Mouse (Mus musculus) frontal cortex, postnatal 36 days (tissue): Measurements from ENCODE around the gene Mtx1.
A peak's percentile ranks its signal among the peaks of the same experiment; 100 is the strongest.
"Not testable (repeated sequence)": the region's sequence is repeated elsewhere in the genome, so short reads cannot be mapped to it uniquely, and the experiment has no call there.

Source experiments
- DNase-seq, 2 experiments: peaks; one replicate each; pipeline ENCODE4 v3.0.0; 2022; ENCODE audit warnings: low spot score in 2 of 2

The Mtx1 gene

DNA sequence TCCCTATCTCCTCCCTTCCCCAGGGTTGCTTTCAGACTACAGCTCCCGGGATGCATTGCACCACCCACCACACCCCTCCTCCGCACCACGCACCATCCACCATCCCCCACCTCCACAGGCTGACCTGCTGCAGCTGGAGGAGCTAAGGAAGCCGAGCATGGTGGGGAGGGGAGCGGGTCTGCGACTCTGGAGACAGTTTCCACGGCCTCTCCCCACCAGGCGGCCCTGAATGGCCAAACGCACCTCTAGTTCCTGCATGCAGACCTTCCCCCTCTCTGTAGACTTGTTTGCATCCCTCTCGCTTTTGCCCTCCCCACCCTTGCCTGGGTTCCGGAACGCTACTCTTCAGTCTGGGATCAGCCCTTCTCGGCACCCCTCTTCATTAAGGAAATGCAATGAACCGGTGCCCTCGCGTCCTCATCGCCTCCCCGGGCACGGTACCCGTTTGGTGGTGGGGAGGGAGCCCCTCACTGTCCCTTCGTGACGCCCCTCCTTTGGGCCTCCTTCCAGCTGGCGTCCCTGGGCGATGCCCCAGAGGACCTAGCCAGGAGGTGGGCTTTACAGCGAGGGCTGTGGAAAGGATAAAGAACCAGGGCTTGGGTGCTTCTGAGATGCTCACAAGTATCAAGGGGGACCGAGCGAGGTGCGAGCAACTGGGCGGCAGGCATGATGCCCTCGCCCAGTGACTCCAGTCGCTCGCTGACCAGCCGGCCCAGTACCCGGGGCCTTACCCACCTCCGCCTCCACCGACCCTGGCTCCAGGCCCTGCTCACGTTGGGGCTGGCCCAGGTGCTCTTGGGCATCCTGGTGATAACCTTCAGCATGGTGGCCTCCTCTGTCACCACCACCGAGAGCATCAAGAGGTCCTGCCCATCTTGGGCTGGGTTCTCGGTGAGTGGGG lies 43.6 kb downstream of the Mtx1 start, which contains the start of gene Fam189b:
Gene Fam189b (plus strand): TSS at position 86 of the 901 bp plus-strand sequence.
- DNase-seq: peak; percentile 94 to 95

DNA sequence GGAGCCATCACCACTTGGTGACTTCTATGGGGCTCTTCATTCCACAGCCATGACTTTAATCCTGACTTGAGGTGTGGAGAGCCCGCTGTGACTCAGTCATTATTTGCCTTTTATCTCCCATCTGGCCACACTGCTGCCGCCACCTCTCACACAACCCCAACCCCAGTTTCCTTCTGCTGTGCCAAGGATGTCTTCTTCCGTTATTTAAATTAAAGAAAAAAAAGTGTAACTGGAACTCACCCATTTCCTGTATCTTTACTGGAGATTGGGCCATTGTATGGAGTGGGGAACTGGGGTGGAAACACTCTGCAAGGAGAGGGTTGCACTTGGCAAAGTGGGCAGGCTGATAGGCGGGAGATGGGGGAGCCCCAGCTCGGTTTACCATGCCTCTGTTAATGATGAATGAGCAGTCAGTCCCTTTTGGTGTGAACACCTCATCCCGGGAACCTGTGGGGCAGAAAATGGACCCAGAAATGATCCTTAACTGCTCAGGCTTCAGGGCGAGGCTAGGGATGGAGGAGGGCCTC lies 44.3 kb downstream of the Mtx1 start:
- no peak for DNase-seq

DNA sequence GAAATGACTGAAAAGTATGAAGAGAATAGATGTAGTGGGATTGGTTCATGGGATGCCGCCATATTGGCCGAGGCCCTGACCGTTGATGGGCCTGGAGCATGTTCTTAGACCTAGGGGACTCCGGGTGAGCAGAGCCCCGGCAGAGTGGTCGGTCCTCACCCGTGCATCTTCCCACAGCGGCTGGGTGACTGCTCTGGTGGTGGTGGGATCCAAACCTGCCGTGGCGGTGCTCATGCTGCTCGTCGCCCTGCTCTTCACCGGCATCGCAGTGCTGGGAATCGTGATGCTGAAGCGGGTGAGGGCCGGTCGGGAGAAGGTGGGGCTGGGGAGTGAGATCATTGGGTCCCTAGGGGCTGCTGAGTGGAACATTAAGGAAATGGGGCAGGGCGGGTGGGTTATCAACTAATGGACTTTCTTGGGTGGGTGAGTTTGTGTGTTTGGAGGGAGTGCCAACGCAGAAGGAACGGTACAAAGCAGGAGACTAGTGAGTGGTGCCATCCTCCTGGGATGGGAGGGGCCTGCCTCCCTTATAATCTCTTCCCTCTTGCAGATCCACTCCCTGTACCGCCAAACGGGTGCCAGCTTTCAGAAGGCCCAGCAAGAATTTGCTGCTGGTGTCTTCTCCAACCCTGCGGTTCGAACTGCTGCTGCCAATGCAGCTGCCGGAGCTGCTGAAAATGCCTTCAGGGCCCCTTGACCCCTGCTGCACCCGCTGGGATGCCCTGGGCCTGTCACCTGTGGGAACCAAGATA lies 45.0 kb downstream of the Mtx1 start:
- DNase-seq: no peak

DNA sequence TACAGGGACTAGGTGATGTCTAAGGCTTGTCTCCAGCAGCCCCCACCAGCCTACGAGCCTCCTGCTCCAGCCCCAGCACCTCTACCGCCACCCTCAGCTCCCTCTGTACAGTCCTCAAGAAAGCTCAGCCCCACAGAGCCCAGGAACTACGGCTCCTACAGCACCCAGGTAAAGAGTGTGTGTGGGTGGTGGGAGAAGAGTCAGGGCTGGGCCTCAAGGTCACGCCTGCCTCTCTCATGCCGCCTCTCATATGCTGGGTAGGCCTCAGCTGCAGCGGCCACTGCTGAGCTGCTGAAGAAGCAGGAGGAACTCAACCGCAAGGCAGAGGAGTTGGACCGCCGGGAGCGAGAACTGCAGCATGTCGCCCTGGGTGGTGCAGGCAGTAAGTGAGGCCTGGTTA lies 47.8 kb downstream of the Mtx1 start:
- DNase-seq: no peak

DNA sequence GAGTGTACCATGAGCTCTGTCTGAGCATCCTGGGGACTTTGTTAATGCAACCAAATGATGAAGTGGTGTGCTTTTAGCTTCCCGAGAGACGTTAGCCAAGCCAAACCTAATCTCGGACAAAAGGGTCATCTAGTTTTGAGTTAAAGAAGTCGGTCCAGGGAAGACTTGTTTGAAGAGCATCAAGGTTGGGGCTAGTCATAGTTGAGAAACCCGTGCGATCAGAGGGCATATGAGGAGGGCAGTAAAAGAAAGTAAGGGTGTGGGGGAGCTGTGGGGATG lies 48.8 kb downstream of the Mtx1 start:
- DNase-seq: no peak

DNA sequence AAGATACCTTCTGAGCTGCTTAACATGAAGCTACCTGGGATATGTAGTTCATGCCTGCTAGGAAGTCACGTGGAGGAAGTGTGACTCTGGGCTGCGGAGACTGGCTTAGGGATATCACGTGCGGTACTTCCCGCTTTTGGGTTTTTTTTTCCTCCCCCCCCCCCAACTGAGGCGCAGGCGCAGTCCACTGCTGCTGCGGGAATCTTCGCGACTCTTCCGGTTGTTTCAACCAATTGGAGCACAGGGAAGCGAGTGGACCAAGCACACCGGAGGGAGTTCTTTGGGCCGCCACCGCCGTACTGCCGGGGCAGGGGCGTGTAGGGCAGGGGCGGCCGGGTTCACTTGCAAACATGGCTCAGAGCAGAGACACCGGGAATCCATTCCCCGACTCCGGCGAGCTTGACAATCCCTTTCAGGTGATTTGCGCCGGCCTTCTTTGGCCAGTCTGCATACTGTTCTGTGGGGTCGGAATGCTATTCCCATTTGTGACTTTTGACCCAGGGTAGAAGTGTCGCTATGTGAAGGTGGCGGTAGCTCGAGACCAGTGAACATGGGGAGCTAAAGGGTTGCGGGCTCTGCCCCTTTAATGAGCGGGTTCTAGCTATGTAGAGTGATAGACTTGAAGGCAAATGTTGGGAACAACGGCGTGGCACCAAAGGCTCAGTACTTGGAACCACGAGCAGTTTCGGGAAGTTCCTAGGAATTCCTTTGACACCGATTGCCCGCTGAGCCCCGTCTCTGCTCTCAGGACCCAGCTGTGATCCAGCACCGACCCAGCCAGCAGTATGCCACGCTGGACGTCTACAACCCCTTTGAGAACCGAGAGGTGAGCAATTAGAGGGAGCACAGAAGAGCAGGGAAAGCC lies 49.4 kb downstream of the Mtx1 start, which contains the start of gene Scamp3:
Gene Scamp3 (plus strand): TSS at position 232 of the 865 bp plus-strand sequence.
- peak; percentile 84 to 91 for DNase-seq

DNA sequence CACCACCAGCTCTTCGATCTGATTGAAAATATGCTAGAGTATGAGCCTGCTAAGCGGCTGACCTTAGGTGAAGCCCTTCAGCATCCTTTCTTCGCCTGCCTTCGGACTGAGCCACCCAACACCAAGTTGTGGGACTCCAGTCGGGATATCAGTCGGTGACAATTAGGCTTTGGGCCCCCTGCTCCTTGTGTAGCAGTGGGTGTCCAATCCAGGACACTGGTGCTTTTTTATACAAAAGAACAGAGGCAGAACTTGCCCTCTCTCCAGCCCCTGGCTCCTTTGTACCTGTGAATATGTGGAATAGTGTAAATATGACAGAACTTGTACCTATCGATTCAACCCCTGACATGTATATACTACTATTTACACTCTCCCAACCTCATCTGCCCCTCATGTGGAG lies 50.5 kb downstream of the Mtx1 start:
- no peak for DNase-seq

DNA sequence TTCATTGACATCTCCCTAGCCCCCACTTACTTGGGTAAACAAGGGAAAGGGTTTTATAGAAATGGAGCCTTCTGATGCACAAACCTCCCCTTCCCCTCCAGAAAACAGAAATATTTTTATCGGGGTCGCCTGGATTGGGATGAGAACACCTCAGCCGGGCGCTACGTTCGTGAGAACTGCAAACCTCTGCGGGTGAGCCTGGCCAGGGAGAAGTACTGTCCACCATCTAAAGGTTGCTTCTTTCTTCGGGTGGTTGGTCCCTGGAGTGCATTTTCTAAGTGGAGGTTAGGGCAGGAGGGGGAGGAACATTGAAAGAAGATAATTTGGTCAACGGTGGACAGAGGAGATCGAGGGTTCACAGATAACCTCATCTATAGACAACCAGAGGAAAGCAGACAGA lies 51.3 kb downstream of the Mtx1 start:
- DNase-seq: no peak

DNA sequence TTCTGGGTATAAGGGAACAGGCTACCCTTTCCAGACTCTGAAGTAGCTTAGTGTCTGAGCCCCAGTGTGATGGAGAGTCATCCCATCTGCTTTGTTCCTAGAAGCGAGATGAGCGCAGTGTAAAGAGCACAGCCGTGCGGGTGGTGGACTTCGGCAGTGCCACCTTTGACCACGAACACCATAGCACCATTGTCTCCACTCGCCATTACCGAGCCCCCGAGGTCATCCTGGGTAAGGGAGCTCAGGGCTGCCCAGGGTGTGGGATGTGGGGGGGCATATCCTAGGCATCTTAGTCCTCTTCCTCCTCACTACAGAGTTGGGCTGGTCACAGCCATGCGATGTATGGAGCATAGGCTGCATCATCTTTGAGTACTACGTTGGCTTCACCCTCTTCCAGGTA lies 52.0 kb downstream of the Mtx1 start:
- DNase-seq: no peak

DNA sequence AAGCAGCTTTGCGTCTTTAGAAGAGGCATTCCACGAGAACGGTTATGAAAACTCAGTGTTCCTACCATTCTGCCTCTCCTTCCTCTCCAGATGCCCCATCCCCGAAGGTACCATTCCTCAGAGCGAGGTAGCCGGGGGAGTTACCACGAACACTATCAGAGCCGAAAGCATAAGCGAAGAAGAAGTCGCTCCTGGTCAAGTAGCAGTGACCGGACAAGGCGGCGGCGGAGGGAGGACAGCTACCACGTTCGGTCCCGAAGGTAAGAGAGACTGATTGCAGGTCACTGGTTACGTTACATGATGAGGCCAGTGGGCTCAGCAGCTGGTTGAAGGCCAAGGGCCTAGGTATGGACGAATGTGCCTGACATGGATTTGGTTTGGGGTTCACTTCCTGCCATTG lies 59.9 kb downstream of the Mtx1 start:
- DNase-seq: no peak

DNA sequence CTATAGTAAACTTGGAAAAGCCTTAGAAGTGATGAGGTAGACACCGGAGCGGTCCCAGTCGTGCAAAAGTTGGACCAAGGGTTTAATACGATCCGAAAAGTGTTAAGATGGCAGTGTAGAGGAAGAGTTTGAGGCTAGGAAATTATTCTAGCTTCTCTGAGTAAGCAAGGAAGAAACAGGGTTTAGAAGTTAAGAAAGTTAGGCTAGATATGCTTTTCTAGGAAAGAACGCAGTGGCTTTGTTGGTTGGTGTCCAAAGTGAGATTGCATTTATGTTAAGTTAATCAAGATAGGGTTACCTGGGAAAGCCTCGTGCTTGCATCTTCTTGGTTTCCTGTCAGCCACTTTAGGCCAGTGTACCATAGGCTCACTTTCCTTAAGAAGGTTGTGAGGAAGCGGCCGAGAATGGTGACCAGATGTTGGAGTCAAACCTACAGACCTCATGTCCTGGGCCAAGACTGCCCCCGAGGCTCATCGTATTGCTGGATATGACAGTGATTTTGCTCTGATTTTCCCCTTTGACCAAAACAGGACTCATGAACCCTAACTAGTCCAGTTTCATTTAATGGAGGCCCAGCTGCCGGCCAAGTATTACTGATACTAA lies 61.5 kb downstream of the Mtx1 start:
- no peak for DNase-seq

DNA sequence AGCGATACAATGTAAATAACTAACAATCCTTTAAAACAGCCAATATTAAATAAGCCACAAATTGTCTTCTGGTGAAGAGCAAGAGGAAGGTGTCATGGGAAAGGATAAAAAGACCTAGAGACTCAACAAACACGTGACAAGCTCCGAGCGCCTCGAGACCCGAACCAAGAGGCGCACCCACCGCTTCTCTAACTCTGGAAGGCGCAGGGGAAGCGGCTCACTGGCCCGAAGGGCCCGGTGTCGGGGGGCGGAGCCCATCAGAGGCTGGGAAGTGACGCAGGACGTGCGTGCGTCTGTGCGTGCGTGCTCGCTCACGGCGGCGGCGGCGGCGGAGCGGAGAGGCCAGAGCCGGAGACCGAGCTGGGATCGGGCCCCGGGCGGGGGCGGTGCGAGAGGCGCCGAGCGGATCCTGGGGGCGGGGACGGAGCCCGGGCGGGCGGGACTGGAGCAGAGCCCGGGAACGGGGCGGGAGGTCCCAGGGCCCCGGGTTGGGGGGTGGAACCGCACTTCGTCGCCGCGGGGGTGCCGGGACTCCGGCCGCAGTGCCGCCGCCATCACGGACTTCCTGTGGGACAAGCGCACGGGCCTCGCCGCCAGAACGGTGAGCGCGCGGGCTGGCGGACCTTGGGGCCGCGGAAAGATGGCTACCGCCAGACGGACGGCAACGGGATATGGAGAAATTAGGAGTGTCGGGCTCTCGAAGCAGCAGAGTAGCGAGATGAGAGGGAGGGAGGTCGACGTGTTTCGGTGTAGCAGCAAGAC lies 62.2 kb downstream of the Mtx1 start, which contains the start of gene Clk2:
Gene Clk2 (plus strand): TSS at position 290 of the 762 bp plus-strand sequence.
- DNase-seq: peak; percentile 93 to 94

DNA sequence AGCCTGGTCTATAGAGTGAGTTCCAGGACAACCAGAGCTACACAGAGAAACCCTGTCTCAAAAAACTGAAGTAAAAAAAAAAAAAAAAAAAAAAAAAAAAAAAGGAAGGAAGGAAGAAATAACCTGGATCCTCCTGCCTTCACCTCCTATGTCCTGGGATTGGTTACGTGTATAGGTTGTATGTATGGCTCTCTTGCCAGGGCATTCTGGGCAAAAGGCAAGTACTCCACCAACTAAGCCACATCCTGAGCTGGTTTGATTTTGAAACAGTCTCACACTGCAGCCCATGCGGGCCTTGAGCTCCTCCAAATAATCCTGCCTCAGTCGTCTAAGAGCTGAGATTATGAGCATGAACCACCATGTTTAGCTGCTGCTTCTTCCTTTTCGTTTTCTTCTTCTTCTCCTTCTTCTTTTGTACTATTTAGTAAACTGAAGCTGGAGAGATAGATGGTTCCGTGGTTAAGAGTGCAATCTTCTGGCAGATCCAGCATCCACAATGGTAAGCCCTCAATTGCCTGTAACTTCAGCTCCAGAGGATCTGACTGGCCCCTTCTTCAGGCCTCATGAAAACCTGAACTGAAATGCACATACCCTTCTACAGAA lies 63.1 kb downstream of the Mtx1 start:
- no peak for DNase-seq

DNA sequence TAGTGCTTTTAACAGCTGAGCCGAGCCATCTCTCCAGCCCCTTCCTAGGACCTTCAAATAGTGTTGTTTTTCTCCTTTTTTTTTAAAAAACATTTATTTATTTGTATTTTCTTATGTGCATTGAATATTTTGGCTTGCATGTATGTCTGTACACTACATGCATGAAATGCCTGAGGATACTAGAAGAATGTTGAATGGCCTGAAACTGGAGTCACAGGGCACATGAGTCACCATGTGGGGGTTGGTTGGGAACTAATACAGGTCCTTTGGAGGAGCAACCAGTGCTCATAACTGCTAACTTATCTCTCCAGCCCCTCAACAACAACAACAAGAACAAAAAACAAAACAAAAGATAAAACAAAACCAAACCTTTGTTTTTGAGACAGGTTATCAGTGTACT lies 63.8 kb downstream of the Mtx1 start:
- no peak for DNase-seq

DNA sequence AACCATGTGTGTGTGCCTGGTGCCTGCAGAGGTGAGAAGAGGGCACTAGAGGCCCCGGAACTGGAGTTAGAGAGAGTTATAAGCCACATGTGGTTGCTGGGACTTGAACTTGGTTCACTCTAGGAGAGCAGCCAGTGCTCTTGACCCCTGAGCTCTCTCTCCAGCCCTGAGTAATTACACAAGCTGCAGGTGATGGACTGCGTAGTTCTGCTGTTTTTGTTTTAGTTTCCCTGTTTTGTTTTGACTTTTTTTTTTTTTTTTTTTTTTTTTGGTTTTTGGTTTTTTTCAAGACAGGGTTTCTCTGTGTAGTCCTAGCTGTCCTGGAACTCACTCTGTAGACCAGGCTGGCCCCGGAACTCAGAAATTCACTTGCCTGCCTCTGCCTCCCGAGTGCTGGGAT lies 65.1 kb downstream of the Mtx1 start:
- DNase-seq: no peak

DNA sequence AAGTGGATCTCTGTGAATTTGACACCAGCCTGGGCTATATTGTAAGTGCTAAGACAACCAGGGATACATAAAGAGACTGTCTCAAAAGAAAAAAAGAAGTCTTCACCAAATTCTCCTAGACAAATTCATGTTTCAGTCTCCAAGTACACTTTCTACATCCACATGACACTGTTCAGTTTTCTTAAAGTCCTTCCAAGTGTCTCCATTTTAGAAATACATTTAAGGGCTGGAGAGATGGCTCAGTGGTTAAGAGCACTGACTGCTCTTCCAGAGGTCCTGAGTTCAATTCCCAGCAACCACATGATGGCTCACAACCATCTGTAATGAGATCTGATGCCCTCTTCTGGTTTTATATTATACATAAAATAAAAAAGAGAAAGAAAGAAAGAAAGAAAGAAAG lies 65.7 kb downstream of the Mtx1 start:
- DNase-seq: not testable (repeated sequence)

DNA sequence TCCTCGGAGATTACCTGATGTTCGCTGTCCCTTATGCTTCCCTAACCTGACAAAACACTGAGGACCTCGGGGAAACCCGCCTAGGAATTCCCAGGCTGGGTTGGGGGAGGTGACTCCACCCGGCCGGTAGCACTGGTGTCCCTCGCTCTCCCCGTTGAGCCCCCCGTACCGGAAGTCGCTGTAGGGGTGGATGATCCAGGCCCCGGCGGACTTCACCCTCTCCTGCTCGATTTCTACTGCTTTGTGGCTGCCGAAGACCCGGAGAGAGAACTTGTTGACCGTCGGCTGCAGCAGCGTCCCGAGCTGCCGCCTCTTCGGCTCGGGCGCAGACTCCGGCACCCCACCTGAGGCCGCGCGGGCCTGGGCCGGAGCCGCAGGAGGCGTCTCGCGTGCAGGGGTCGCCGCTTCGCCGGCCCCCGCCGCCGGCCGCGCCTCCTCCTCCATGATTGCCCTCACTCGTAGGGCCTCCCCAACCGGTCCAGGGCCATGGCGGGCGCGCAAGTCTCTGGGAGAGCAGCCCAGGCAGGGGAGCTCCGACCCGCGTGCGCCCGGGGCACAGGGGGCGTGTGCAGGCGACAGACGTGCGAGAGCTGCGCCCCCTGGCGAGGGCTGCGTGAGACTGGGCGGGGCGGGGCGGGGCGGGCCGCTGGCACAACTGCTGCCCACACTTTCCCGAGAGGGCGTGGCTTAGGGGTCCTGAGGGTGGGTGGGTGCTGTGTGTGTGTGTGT lies 67.1 kb downstream of the Mtx1 start, which contains the start of gene Hcn3:
Gene Hcn3 (minus strand): TSS at position 581 of the 729 bp plus-strand sequence.
- peak in 1 of 2 experiments; percentile 39 for DNase-seq

DNA sequence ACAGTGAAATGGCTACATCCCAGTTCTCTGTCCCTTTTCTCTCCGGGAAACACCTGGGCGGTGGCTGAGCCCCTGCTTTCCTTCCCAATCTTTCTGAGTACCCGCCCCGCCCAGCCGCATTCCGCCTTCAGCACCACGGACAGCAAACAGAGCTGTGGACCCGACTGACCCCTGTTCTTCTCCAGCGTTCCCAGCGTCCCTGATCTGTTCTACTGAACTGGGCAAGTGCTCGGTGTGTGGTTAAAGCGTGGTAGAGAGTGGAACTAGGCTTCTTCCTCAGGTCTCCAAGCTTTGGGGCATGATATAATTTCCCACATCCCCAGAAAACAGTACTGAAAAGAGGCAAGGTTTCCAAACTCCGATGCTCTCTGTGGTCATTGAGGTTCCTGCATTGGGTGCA lies 67.7 kb downstream of the Mtx1 start:
- no peak for DNase-seq
